Mouse (Mus musculus) forebrain, postnatal 0 days (tissue): ENCODE results near the gene Tenm4. TPM values are rescaled to one million over a fixed set of nuclear protein-coding genes. Genes with fewer than 3 reads are reported as not detected.

ENCODE experiments used
- ATAC-seq: fragments of 200-750 bp; cut with Nextera tagmentation; 2 replicates; pipeline ENCODE4 v1.8.0; 2017; ENCODE audit warnings: mild to moderate bottlenecking, moderate library complexity
- DNase-seq: peaks from one replicate; pipeline ENCODE4 v3.0.0-alpha.2; 2015
- H3K27ac ChIP-seq: fragments of 300-500 bp; sonication (generic); 2 replicates; pipeline ENCODE4 v1.5.1; 2014; ENCODE audit warnings: low read depth, mild to moderate bottlenecking, antibody characterized with exemption, low read length, moderate library complexity, mixed read lengths
- H3K27me3 ChIP-seq: fragments of 300-500 bp; sonication (generic); 2 replicates; pipeline ENCODE4 v1.6.1; 2014; ENCODE audit warnings: mild to moderate bottlenecking, low read length, mixed read lengths; ENCODE audit not compliant: insufficient read depth
- H3K36me3 ChIP-seq: fragments of 300-500 bp; sonication (generic); 2 replicates; pipeline ENCODE4 v1.6.1; 2014; ENCODE audit warnings: mild to moderate bottlenecking, moderate library complexity; ENCODE audit not compliant: insufficient read depth
- H3K4me1 ChIP-seq: fragments of 300-500 bp; sonication (generic); 2 replicates; pipeline ENCODE4 v1.6.1; 2014; ENCODE audit warnings: antibody characterized with exemption; ENCODE audit not compliant: insufficient read depth
- H3K4me2 ChIP-seq: fragments of 300-500 bp; sonication (generic); 2 replicates; pipeline ENCODE4 v1.6.1; 2014; ENCODE audit warnings: low read depth, mild to moderate bottlenecking, moderate library complexity
- H3K4me3 ChIP-seq: fragments of 300-500 bp; sonication (generic); 2 replicates; pipeline ENCODE4 v1.5.1; 2014; ENCODE audit warnings: low read depth, low read length, mixed read lengths
- H3K9ac ChIP-seq: fragments of 300-500 bp; sonication (generic); 2 replicates; pipeline ENCODE4 v1.6.1; 2014; ENCODE audit warnings: mild to moderate bottlenecking
- H3K9me3 ChIP-seq: fragments of 300-500 bp; sonication (generic); 2 replicates; pipeline ENCODE4 v1.6.1; 2016; ENCODE audit warnings: low read length
- CTCF ChIP-seq: sonication (generic); IDR thresholded peaks from 2 replicates; pipeline ENCODE4 v1.5.1; 2016; ENCODE audit warnings: antibody characterized with exemption, control low read depth, low read depth
- WGBS: fragments of 180-500 bp; shearing (Covaris S2); extraction: QIAGEN DNeasy Blood & Tissue Kit; methylation state at CpG from one replicate; pipeline ENCODE4 v1.1.7; 2014; 5-methylcytosine and 5-hydroxymethylcytosine counted together
- polyA plus RNA-seq: library from polyadenylated mRNA; unstranded; fragments of >200 nt; fragmentation: Nextera tagmentation; extraction: Ambion mirVana; gene quantifications from 2 replicates; pipeline ENCODE4 v1.2.1, GENCODE M21; 2015
- total RNA-seq: library from RNA; depleted of rRNA; stranded (reverse); fragments of >200 nt; gene quantifications from 2 replicates; pipeline ENCODE4 v1.2.3, GENCODE M21; 2014

Tenm4 gene
- total and polyA plus RNA-seq, 2 experiments from 2014 or later = 50.6 to 69.5 TPM

DNA sequence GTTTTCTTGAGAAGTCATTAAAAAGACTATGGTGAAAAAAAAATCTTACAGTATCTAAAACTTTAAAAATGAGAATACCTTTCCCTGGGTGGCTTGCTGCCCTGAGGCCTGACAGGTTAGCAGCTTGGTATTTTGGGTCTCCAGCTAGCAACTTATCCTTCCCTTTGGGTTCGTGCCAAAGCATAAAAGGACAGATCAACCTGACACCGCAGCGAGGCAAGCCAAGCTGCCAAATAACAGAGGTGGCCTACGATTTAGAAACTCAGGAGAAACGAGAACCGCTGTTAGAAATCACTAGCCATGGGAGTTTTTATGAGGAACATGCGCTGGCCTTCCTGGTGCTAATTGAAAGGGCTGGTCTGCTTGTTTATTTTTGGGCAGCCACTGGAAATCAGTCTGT is 571.2 kb downstream of the Tenm4 start:
- Histone ChIP-seq H3K27me3 (no peaks in the 10 kb centered on the region; the same call in 1 of the 2 replicates), H3K4me2 (no peak overlapping the region), H3K4me3 (no peak overlapping the region), H3K9ac (no peak overlapping the region), H3K4me1 (0 out of 2 replicates have a peak, but pooled peaks cover 8% of the 10 kb centered on the region), H3K9me3 (no peaks in the 10 kb centered on the region), H3K27ac (no peak overlapping the region), H3K36me3 (0 out of 2 replicates have a peak, but pooled peaks cover 11% of the 10 kb centered on the region)
- TF ChIP-seq CTCF = no peak
- WGBS = 34% methylated on average over 7 of the region's 7 CpGs
- DNase-seq = no peak
- no peak for ATAC-seq

DNA sequence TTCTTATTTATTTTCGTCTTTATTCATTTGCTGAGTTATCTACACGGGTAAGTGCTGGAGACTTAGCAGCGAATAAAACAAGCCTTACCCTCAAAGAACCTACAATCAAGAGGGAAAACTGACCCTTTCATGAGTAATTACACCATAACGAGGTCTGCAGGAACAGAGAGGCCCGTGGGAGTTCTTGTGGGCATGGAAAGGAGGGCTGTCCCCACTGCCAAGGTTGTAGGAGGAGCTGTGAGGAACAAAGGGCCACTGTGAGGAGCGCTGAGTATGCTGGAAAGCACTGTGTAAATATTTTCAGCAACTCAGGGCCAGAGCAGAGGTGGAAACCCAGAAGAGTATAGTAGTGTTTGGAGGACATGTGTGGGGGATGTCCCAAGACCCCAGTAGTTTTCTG is 574.9 kb downstream of the Tenm4 start:
- WGBS = 11% methylated on average over 6 of the region's 6 CpGs

DNA sequence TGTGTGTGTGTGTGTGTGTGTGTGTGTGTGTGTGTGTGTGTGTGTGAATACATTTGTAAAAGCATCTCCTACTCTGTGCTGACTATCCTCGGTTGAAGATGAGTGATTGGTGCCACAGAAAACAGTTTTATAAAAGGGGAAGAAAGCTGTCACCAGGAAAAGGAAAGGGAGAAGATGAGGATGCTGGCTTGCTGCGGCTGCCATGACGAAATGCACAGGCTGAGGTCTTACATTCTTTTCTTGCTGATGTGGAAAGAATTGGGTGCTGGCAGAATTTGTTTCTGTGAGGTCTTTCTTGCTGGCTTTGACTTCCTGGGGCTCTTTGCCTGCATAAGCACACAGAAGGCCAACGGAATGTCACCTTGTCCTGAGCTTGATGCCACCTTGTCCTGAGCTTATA is 575.7 kb downstream of the Tenm4 start:
- H3K9ac ChIP-seq = no peak overlapping the region
- no peaks in the 10 kb centered on the region for H3K27me3 ChIP-seq
- 45% methylated on average over 4 of the region's 4 CpGs for WGBS
- no peaks in the 10 kb centered on the region for H3K9me3 ChIP-seq
- DNase-seq (no peak), ATAC-seq (no peak)
- no peak overlapping the region for H3K4me3 ChIP-seq
- TF ChIP-seq CTCF = no peak
- no peaks in the 10 kb centered on the region for H3K36me3 ChIP-seq
- no peak overlapping the region for H3K27ac ChIP-seq
- H3K4me2 ChIP-seq = no peak overlapping the region
- H3K4me1 ChIP-seq = 0 out of 2 replicates have a peak, but pooled peaks cover 8% of the 10 kb centered on the region

More for the DNA sequence above, 574.9 kb downstream of the Tenm4 start:
- Histone ChIP-seq H3K27me3 (no peaks in the 10 kb centered on the region), H3K4me1 (0 out of 2 replicates have a peak, but pooled peaks cover 8% of the 10 kb centered on the region), H3K9me3 (no peaks in the 10 kb centered on the region), H3K36me3 (no peaks in the 10 kb centered on the region), H3K27ac (peak overlapping the region; percentile 15; the same call in 1 of the 2 replicates), H3K4me3 (no peak overlapping the region), H3K4me2 (no peak overlapping the region), H3K9ac (no peak overlapping the region)
- DNase-seq (peak; percentile 48), ATAC-seq (peak; percentile 80)
- TF ChIP-seq CTCF = no peak

DNA sequence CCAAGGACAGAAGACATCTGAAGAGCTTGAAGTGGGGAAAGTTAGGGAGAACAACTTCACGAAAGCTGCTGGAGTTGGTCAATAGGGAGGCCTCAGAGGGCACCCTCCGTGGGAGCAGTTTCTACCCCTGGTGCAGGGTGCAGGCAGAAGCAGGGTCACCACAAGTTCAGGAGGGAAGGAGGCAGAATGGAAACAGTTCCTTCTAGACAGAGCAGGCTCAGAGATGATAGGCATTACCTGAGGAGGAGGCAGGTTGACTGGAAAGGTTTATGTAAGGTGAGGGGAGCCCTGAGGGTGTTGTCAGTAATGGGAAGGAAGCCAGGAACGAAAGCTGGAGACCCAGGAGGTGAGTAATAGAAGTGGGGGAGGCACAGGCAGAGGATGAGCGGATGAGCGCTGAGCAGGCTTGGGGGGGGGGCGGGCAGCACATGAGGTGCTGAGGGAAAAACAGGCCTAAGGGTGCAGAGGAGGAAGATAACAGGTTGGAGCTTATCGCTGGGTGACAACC is 577.5 kb downstream of the Tenm4 start:
- no peaks in the 10 kb centered on the region for H3K36me3 ChIP-seq
- peaks cover 8% of the 10 kb centered on the region; the same call in 1 of the 2 replicates for H3K4me1 ChIP-seq
- no peak for TF ChIP-seq CTCF
- H3K4me2 ChIP-seq = no peak overlapping the region
- H3K9me3 ChIP-seq = no peaks in the 10 kb centered on the region
- ATAC-seq (peak; percentile 11; the same call in 1 of the 2 replicates), DNase-seq (no peak)
- H3K9ac ChIP-seq = no peak overlapping the region
- no peaks in the 10 kb centered on the region for H3K27me3 ChIP-seq
- no peak overlapping the region for H3K4me3 ChIP-seq
- no peak overlapping the region for H3K27ac ChIP-seq
- 82% methylated on average over 7 of the region's 7 CpGs for WGBS

DNA sequence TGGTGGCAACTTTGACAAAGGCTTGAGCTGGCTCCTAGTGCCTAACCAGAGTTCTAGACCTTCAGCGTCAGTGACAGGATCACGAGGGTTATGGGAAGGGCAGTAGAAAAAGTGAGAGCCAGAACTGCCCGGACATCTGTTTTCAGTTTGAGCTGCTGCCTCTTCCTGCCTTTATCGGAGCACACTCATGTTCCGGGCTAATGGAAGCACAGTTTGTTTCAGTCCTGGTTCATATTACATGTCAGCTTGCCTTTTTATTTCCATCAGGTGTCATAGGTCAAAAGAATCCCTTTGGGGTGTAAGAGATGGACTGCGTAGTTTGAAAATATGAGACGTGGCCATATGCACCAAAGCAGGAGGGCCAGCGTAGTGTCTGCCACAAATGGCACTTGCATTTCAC is 578.7 kb downstream of the Tenm4 start:
- no peak overlapping the region for H3K9ac ChIP-seq
- no peaks in the 10 kb centered on the region for H3K36me3 ChIP-seq
- 76% methylated on average over 8 of the region's 8 CpGs for WGBS
- DNase-seq (no peak), ATAC-seq (no peak)
- H3K4me1 ChIP-seq = peaks cover 8% of the 10 kb centered on the region; the same call in 1 of the 2 replicates
- H3K4me3 ChIP-seq = no peak overlapping the region
- TF ChIP-seq CTCF = no peak
- no peaks in the 10 kb centered on the region for H3K27me3 ChIP-seq
- H3K27ac ChIP-seq = no peak overlapping the region
- no peaks in the 10 kb centered on the region for H3K9me3 ChIP-seq
- no peak overlapping the region for H3K4me2 ChIP-seq

DNA sequence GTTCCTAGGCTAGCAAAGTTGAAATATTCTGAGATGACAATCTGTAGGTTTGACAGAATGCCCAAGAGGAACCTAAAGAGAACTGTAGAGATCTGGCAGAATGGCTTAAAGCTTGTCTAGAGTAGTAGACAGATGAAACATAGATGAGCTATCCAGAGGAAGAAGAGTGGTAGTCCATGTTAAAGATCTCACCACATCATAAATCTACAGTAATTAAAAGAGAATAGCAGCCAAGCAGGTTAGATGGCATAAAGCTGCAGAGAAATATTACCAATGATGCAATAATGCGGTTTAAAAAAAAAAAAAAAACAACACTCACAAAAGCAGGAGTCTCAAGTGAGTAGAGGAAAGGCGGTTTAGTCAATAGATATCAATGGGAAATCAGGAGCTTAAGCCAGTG is 580.2 kb downstream of the Tenm4 start:
- no peak for ATAC-seq
- Histone ChIP-seq H3K4me2 (no peak overlapping the region), H3K9me3 (no peaks in the 10 kb centered on the region), H3K27me3 (no peaks in the 10 kb centered on the region), H3K36me3 (no peaks in the 10 kb centered on the region), H3K27ac (no peak overlapping the region), H3K4me3 (no peak overlapping the region), H3K9ac (no peak overlapping the region), H3K4me1 (peaks cover under 1% of the 10 kb centered on the region; the same call in 1 of the 2 replicates)
- WGBS = 97% methylated on average over 2 of the region's 2 CpGs
- TF ChIP-seq CTCF = no peak
- no peak for DNase-seq

DNA sequence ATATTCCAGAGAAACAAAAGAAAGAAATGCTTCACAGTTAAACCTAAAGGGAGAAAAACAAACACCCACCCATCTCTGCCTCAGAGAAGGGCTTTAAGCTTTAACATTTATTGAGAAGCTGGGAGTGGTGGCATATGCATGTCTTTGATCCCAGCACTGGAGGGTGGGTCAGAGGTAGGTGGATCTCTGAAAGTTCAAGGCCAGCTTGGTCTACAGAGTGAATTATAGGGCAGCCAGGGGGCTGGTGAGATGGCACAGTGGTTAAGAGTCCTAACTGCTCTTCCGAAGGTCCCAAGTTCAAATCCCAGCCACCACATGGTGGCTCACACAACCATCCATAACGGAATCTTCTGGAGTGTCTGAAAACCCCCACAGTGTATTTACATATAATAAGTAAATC is 581.7 kb downstream of the Tenm4 start:
- no peaks in the 10 kb centered on the region; the same call in 1 of the 2 replicates for H3K4me1 ChIP-seq
- H3K9me3 ChIP-seq = no peaks in the 10 kb centered on the region
- H3K4me2 ChIP-seq = no peak overlapping the region
- no peak overlapping the region for H3K4me3 ChIP-seq
- TF ChIP-seq CTCF = no peak
- DNase-seq (no peak), ATAC-seq (no peak)
- WGBS = 96% methylated on average over 2 of the region's 2 CpGs
- H3K9ac ChIP-seq = no peak overlapping the region
- no peaks in the 10 kb centered on the region for H3K36me3 ChIP-seq
- H3K27me3 ChIP-seq = no peaks in the 10 kb centered on the region
- no peak overlapping the region for H3K27ac ChIP-seq
